Mouse (Mus musculus) kidney, postnatal 14 days (tissue): ENCODE data around the gene Krtap20-2.
"Not testable (repeated sequence)": the region's sequence is repeated elsewhere in the genome, so short reads cannot be mapped to it uniquely, and the experiment has no call there.

Experiments
- DNase-seq: peaks from one replicate; pipeline ENCODE4 v3.0.0; 2022; ENCODE audit warnings: mixed read lengths

Krtap20-2 gene

GRCm38 (mm10) chr16:89205561-89205960 is at the start of gene Krtap20-2:
Gene Krtap20-2 (plus strand): TSS chr16:89205861.
- no peak for DNase-seq

GRCm38 (mm10) chr16:89157652-89158051 is 48.0 kb upstream of the Krtap20-2 start, which contains the start of gene Gm9789:
Gene Gm9789 (plus strand): TSS chr16:89157952.
- no peak for DNase-seq

DNA sequence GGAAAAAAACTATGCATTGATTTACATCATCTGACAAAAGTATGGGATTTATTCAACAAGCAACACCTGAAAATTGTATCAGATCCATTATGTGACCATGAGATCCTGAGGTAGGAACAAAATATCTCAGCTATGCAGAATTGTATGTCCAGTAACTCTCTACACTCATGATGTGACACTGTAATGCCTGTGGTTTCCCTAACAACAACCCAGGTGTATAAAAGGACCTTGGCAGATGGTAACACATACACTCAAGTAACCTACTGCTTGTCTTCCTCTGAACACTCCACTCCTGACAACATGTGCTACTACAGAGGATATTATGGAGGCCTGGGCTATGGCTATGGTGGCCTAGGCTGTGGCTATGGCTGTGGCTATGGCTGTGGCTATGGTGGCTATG is 36.5 kb upstream of the Krtap20-2 start, which contains the start of gene Gm7735:
TSS of gene Gm7735 (plus strand) at position 301 of the 400 bp plus-strand sequence.
- not testable (repeated sequence) for DNase-seq

GRCm38 (mm10) chr16:89174435-89174834 is 31.2 kb upstream of the Krtap20-2 start, which contains the start of gene 1110057P08Rik:
Gene 1110057P08Rik (plus strand): TSS chr16:89174735.
- no peak for DNase-seq

DNA sequence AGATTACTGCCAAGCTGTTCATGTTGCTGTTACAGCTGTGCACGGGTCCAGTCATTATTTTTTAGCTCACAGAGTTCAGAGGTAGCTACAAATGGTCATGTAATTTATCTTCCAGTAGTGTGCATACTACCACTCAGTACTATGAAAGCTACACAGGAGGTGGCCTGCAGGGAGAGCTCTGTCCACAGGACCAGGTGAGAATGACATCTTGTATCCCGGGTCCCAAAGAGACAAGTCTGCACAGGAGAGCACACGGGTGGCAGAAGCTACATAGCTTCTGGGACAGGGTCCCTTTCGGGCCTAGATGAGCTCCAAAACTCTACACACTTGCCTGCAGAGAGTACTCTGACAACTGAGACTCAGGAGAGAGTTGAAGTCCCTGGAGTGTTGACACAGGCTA is 17.0 kb upstream of the Krtap20-2 start:
- no peak for DNase-seq
